Mouse (Mus musculus) kidney, adult 2 months (tissue): ENCODE measurements around the gene Arhgap6.

Source experiments
- CTCF ChIP-seq: fragments of 200-500 bp; conservative IDR thresholded peaks from 2 replicates; pipeline ENCODE4 v1.5.1; 2011; ENCODE audit warnings: low read depth, mild to moderate bottlenecking, control low read depth, low read length, moderate library complexity, mixed read lengths; ENCODE audit not compliant: insufficient read depth, insufficient read length
- POLR2A ChIP-seq: fragments of 200-500 bp; IDR thresholded peaks from one replicate; pipeline ENCODE4 v1.6.1; 2011; ENCODE audit warnings: low read depth, low read length, control low read depth

GRCm38 (mm10) chrX:169158385-169158784 is 363.5 kb downstream of the Arhgap6 start:
- TF ChIP-seq POLR2A (no peak), CTCF (no peak)
